Mouse (Mus musculus): Measurements from ENCODE around the gene Fasn. TPM values are rescaled to one million over a fixed set of nuclear protein-coding genes. Genes with fewer than 3 reads are reported as not detected.
"Not testable (repeated sequence)": the region's sequence is repeated elsewhere in the genome, so short reads cannot be mapped to it uniquely, and the experiment has no call there.

Gene Fasn
- polyA plus RNA-seq, 1 experiment from 2014 or later = 67.9 TPM

- H3K4me2 ChIP-seq; H3K9me3 ChIP-seq; H3K4me3 ChIP-seq; H3K27ac ChIP-seq; ATAC-seq (ENCODE audit: low FRiP score); H3K9ac ChIP-seq; H3K27me3 ChIP-seq: not testable (repeated sequence)
- Histone ChIP-seq H3K4me1 (replicated peaks) (peaks cover 17% of the 10 kb centered on the region), H3K36me3 (peaks cover 76% of the 10 kb centered on the region)
- 92% methylated on average over 9 of the region's 10 CpGs for WGBS
Measured at GRCm38 (mm10) chr11:120788460-120788859, 35.9 kb downstream of the Fasn start.

- H3K4me3 ChIP-seq = peak overlapping the region; percentile 97
- peak overlapping the region; percentile 100 for H3K4me2 ChIP-seq
- H3K27me3 ChIP-seq = no peaks in the 10 kb centered on the region
- peak overlapping the region; percentile 96 for H3K9ac ChIP-seq
- H3K4me1 ChIP-seq (replicated peaks) = peaks cover 29% of the 10 kb centered on the region
- H3K36me3 ChIP-seq = peaks cover 67% of the 10 kb centered on the region
- 39% methylated on average over 9 of the region's 9 CpGs for WGBS
- H3K9me3 ChIP-seq = no peaks in the 10 kb centered on the region
- ATAC-seq (ENCODE audit: low FRiP score) = no peak
- peak overlapping the region; percentile 87; the same call in 1 of the 2 replicates for H3K27ac ChIP-seq
Measured at GRCm38 (mm10) chr11:120785145-120785544, 39.2 kb downstream of the Fasn start.

- peaks cover 29% of the 10 kb centered on the region for H3K4me1 ChIP-seq (replicated peaks)
- H3K27ac ChIP-seq = peak within 1 kb of the TSS; percentile 87
- peak; percentile 82 for ATAC-seq (ENCODE audit: low FRiP score)
- peak within 1 kb of the TSS; percentile 96 for H3K9ac ChIP-seq
- peaks cover 63% of the 10 kb centered on the region for H3K36me3 ChIP-seq
- peak within 1 kb of the TSS; percentile 97 for H3K4me3 ChIP-seq
- no peaks in the 10 kb centered on the region for H3K9me3 ChIP-seq
- H3K4me2 ChIP-seq = peak within 1 kb of the TSS; percentile 100
- under 1% methylated on average over 91 of the region's 107 CpGs for WGBS
- H3K27me3 ChIP-seq = no peaks in the 10 kb centered on the region
Measured at GRCm38 (mm10) chr11:120784064-120784791, 40.1 kb downstream of the Fasn start, which contains the start of the genes Rfng and Gps1. Gene Rfng (minus strand): TSS chr11:120784207. Gene Gps1 (plus strand): TSS chr11:120784272.

- peak; percentile 27 for ATAC-seq (ENCODE audit: low FRiP score)
- Histone ChIP-seq H3K9me3 (no peaks in the 10 kb centered on the region), H3K4me1 (replicated peaks) (peaks cover 29% of the 10 kb centered on the region), H3K4me3 (peak overlapping the region; percentile 97), H3K9ac (peak overlapping the region; percentile 96), H3K4me2 (peak overlapping the region; percentile 100), H3K36me3 (peaks cover 63% of the 10 kb centered on the region), H3K27ac (peak overlapping the region; percentile 87), H3K27me3 (no peaks in the 10 kb centered on the region)
- 2% methylated on average over 42 of the region's 42 CpGs for WGBS
Measured at GRCm38 (mm10) chr11:120783426-120784063, 40.8 kb downstream of the Fasn start.

- H3K4me3 ChIP-seq; H3K4me2 ChIP-seq; H3K27me3 ChIP-seq; H3K9me3 ChIP-seq; H3K27ac ChIP-seq; ATAC-seq (ENCODE audit: low FRiP score); H3K9ac ChIP-seq: not testable (repeated sequence)
- peaks cover 41% of the 10 kb centered on the region for H3K36me3 ChIP-seq
- 96% methylated on average over 6 of the region's 6 CpGs for WGBS
- peaks cover 37% of the 10 kb centered on the region for H3K4me1 ChIP-seq (replicated peaks)
Measured at GRCm38 (mm10) chr11:120781361-120781760, 43.0 kb downstream of the Fasn start.

GRCm38 (mm10) chr11:120779876-120780275 is 44.5 kb downstream of the Fasn start:
- Histone ChIP-seq H3K36me3 (peaks cover 34% of the 10 kb centered on the region), H3K9ac (no peak overlapping the region), H3K9me3 (no peaks in the 10 kb centered on the region), H3K27me3 (no peaks in the 10 kb centered on the region), H3K4me1 (replicated peaks) (peaks cover 31% of the 10 kb centered on the region), H3K27ac (no peak overlapping the region), H3K4me3 (no peak overlapping the region), H3K4me2 (no peak overlapping the region)
- no peak for ATAC-seq (ENCODE audit: low FRiP score)
- WGBS = 82% methylated on average over 1 of the region's 1 CpGs

GRCm38 (mm10) chr11:120777123-120777522 is 47.2 kb downstream of the Fasn start:
- peak overlapping the region; percentile 24; the same call in 1 of the 2 replicates for H3K9ac ChIP-seq

GRCm38 (mm10) chr11:120775774-120776469 is 48.4 kb downstream of the Fasn start:
- no peak overlapping the region for H3K4me3 ChIP-seq
- H3K9ac ChIP-seq = no peak overlapping the region
- peaks cover 17% of the 10 kb centered on the region for H3K36me3 ChIP-seq
- no peak overlapping the region for H3K27ac ChIP-seq
- peak; percentile 85 for ATAC-seq (ENCODE audit: low FRiP score)
- no peaks in the 10 kb centered on the region for H3K27me3 ChIP-seq
- H3K9me3 ChIP-seq = no peaks in the 10 kb centered on the region
- H3K4me1 ChIP-seq (replicated peaks) = peaks cover 15% of the 10 kb centered on the region
- H3K4me2 ChIP-seq = no peak overlapping the region
- WGBS = 25% methylated on average over 15 of the region's 15 CpGs

More at GRCm38 (mm10) chr11:120777123-120777522, 47.2 kb downstream of the Fasn start:
- Histone ChIP-seq H3K36me3 (peaks cover 26% of the 10 kb centered on the region), H3K27ac (no peak overlapping the region), H3K4me3 (no peak overlapping the region), H3K4me1 (replicated peaks) (peaks cover 15% of the 10 kb centered on the region), H3K9me3 (no peaks in the 10 kb centered on the region), H3K27me3 (no peaks in the 10 kb centered on the region), H3K4me2 (no peak overlapping the region)
- ATAC-seq (ENCODE audit: low FRiP score) = no peak
- 32% methylated on average over 6 of the region's 6 CpGs for WGBS

- WGBS = 85% methylated on average over 7 of the region's 7 CpGs
Measured at GRCm38 (mm10) chr11:120773463-120774190, 50.7 kb downstream of the Fasn start.

GRCm38 (mm10) chr11:120772749-120773148 is 51.6 kb downstream of the Fasn start:
- WGBS = 86% methylated on average over 3 of the region's 3 CpGs
- Histone ChIP-seq H3K9ac (0 out of 2 replicates have a peak overlapping the region, but pooled peaks have one; percentile 13), H3K27ac (no peak overlapping the region), H3K4me2 (no peak overlapping the region), H3K4me1 (replicated peaks) (peaks cover 15% of the 10 kb centered on the region), H3K27me3 (no peaks in the 10 kb centered on the region), H3K36me3 (no peaks in the 10 kb centered on the region), H3K9me3 (no peaks in the 10 kb centered on the region), H3K4me3 (no peak overlapping the region)
- ATAC-seq (ENCODE audit: low FRiP score) = no peak

More at GRCm38 (mm10) chr11:120773463-120774190, 50.7 kb downstream of the Fasn start:
- Histone ChIP-seq H3K4me2 (no peak overlapping the region), H3K9ac (no peak overlapping the region), H3K4me1 (replicated peaks) (peaks cover 15% of the 10 kb centered on the region), H3K4me3 (no peak overlapping the region), H3K36me3 (no peaks in the 10 kb centered on the region), H3K9me3 (no peaks in the 10 kb centered on the region), H3K27me3 (no peaks in the 10 kb centered on the region), H3K27ac (no peak overlapping the region)
- no peak for ATAC-seq (ENCODE audit: low FRiP score)

GRCm38 (mm10) chr11:120768206-120768605 is 56.1 kb downstream of the Fasn start:
- no peak overlapping the region for H3K9ac ChIP-seq
- H3K9me3 ChIP-seq = no peaks in the 10 kb centered on the region
- no peak overlapping the region for H3K27ac ChIP-seq
- H3K36me3 ChIP-seq = no peaks in the 10 kb centered on the region
- 39% methylated on average over 1 of the region's 1 CpGs for WGBS
- ATAC-seq (ENCODE audit: low FRiP score) = no peak
- no peak overlapping the region for H3K4me3 ChIP-seq
- 0 out of 2 replicates have a peak, but pooled peaks cover 7% of the 10 kb centered on the region for H3K27me3 ChIP-seq
- no peak overlapping the region for H3K4me2 ChIP-seq
- no peaks in the 10 kb centered on the region for H3K4me1 ChIP-seq (replicated peaks)
